Mouse (Mus musculus) CH12.LX (cell line): ENCODE measurements around the gene Nek6. TPM values are rescaled to one million over a fixed set of nuclear protein-coding genes. Genes with fewer than 3 reads are reported as not detected.

Source experiments
- DNase-seq: peaks from one replicate; pipeline ENCODE4 v3.0.0-alpha.2; 2013; ENCODE audit errors: extremely low read depth
- H3K27ac ChIP-seq: 2 replicates; pipeline ENCODE4 v1.5.1; 2012; ENCODE audit warnings: low read depth, mild to moderate bottlenecking, control low read depth, moderate library complexity; ENCODE audit not compliant: insufficient read depth
- H3K27me3 ChIP-seq: replicated peaks from 2 replicates; pipeline ENCODE3; 2012; ENCODE audit warnings: inconsistent platforms
- H3K36me3 ChIP-seq, 2 experiments: replicated peaks in 1 of 2; 2 replicates each; pipeline versions ENCODE3 to v1.6.1; 2012; ENCODE audit warnings: inconsistent platforms in 1 of 2, low read length in 1 of 2, mild to moderate bottlenecking in 1 of 2, mixed read lengths in 1 of 2, moderate library complexity in 1 of 2; ENCODE audit not compliant: control insufficient read depth in 1 of 2, insufficient read depth in 1 of 2
- H3K4me1 ChIP-seq, 2 experiments: 2 replicates each; pipeline ENCODE4 v1.6.1; 2012; ENCODE audit warnings: inconsistent platforms in 1 of 2, moderate library complexity in 1 of 2; ENCODE audit not compliant: insufficient read depth in 2 of 2, control insufficient read depth in 1 of 2
- H3K4me2 ChIP-seq: 2 replicates; pipeline ENCODE4 v1.6.1; 2012; ENCODE audit warnings: low read depth, mild to moderate bottlenecking, control low read depth; ENCODE audit not compliant: poor library complexity, insufficient read depth, severe bottlenecking
- H3K4me3 ChIP-seq, 3 experiments: fragments of 150-350 bp in 1 of 3; sonication (generic) in 1 of 3; replicated peaks in 1 of 3; 2 replicates each; pipeline versions ENCODE3 to v1.5.1; 2011 to 2012; ENCODE audit warnings: low read depth in 2 of 3, low read length in 2 of 3, mild to moderate bottlenecking in 2 of 3, moderate library complexity in 2 of 3, control low read depth in 1 of 3, improper control_type of control experiment in 1 of 3, inconsistent platforms in 1 of 3, mixed read lengths in 1 of 3; ENCODE audit not compliant: poor library complexity in 1 of 3
- H3K79me2 ChIP-seq: replicated peaks from 2 replicates; pipeline ENCODE4 v1.6.1; 2012; ENCODE audit warnings: mild to moderate bottlenecking, moderate library complexity; ENCODE audit not compliant: control insufficient read depth, poor library complexity, insufficient read depth, severe bottlenecking; ENCODE audit errors: extremely low read depth
- H3K9ac ChIP-seq: 2 replicates; pipeline ENCODE4 v1.6.1; 2012; ENCODE audit warnings: low read depth, mild to moderate bottlenecking, control low read depth, moderate library complexity; ENCODE audit not compliant: insufficient read depth
- H3K9me3 ChIP-seq: replicated peaks from 2 replicates; pipeline ENCODE3; 2012; ENCODE audit warnings: low read length, inconsistent platforms, mixed read lengths
- CTCF ChIP-seq, 2 experiments: IDR thresholded peaks in 1 of 2; conservative IDR thresholded peaks in 1 of 2; 2 replicates each; pipeline ENCODE4 v1.5.1; 2011 to 2012; ENCODE audit warnings: low read depth in 2 of 2, low read length in 2 of 2, improper control_type of control experiment in 1 of 2, inconsistent platforms in 1 of 2, mild to moderate bottlenecking in 1 of 2, moderate library complexity in 1 of 2
- E2F4 ChIP-seq: IDR thresholded peaks from 2 replicates; pipeline ENCODE4 v1.6.1; 2011; ENCODE audit warnings: low read depth, low read length, improper control_type of control experiment; ENCODE audit not compliant: insufficient replicate concordance
- ETS1 ChIP-seq: conservative IDR thresholded peaks from 2 replicates; pipeline ENCODE4 v1.6.1; 2012; ENCODE audit warnings: low read depth, mild to moderate bottlenecking, inconsistent platforms, low read length, improper control_type of control experiment, moderate library complexity
- IRF4 ChIP-seq: IDR thresholded peaks from 2 replicates; pipeline ENCODE4 v1.6.1; 2014; ENCODE audit warnings: low read depth, mild to moderate bottlenecking, inconsistent platforms, low read length, improper control_type of control experiment
- JUN ChIP-seq: IDR thresholded peaks from 2 replicates; pipeline ENCODE4 v1.6.1; 2011; ENCODE audit warnings: low read depth, mild to moderate bottlenecking, low read length, improper control_type of control experiment, moderate library complexity; ENCODE audit not compliant: insufficient read depth
- JUND ChIP-seq: conservative IDR thresholded peaks from 2 replicates; pipeline ENCODE4 v1.6.1; 2011; ENCODE audit warnings: low read depth, low read length, improper control_type of control experiment
- KAT2A ChIP-seq: IDR thresholded peaks from 2 replicates; pipeline ENCODE4 v1.6.1; 2012; ENCODE audit warnings: low read length, improper control_type of control experiment, inconsistent platforms; ENCODE audit not compliant: insufficient replicate concordance
- MAFK ChIP-seq: IDR thresholded peaks from 2 replicates; pipeline ENCODE4 v1.6.1; 2011; ENCODE audit warnings: low read length, improper control_type of control experiment; ENCODE audit not compliant: insufficient replicate concordance
- MAX ChIP-seq: IDR thresholded peaks from 2 replicates; pipeline ENCODE4 v1.6.1; 2011; ENCODE audit warnings: low read length, improper control_type of control experiment
- MYC ChIP-seq: IDR thresholded peaks from 2 replicates; pipeline ENCODE4 v1.6.1; 2011; ENCODE audit warnings: low read depth, mild to moderate bottlenecking, improper control_type of control experiment, low read length
- NELFE ChIP-seq: IDR thresholded peaks from 2 replicates; pipeline ENCODE4 v1.6.1; 2011; ENCODE audit warnings: low read depth, low read length, improper control_type of control experiment
- NRF1 ChIP-seq: IDR thresholded peaks from 2 replicates; pipeline ENCODE4 v1.6.1; 2014; ENCODE audit warnings: low read depth, mild to moderate bottlenecking, inconsistent platforms, low read length, improper control_type of control experiment, moderate library complexity
- PAX5 ChIP-seq: IDR thresholded peaks from 2 replicates; pipeline ENCODE4 v1.6.1; 2012; ENCODE audit warnings: low read length, inconsistent platforms, mixed read lengths
- POLR2AphosphoS2 ChIP-seq: IDR thresholded peaks from 2 replicates; pipeline ENCODE4 v1.6.1; 2011; ENCODE audit warnings: low read depth, low read length, improper control_type of control experiment
- SIN3A ChIP-seq: IDR thresholded peaks from 2 replicates; pipeline ENCODE4 v1.6.1; 2012; ENCODE audit warnings: low read length, improper control_type of control experiment, inconsistent platforms
- TCF12 ChIP-seq: IDR thresholded peaks from 2 replicates; pipeline ENCODE4 v1.6.1; 2014; ENCODE audit warnings: low read depth, mild to moderate bottlenecking, inconsistent platforms, low read length, improper control_type of control experiment
- USF1 ChIP-seq: IDR thresholded peaks from 2 replicates; pipeline ENCODE4 v1.6.1; 2014; ENCODE audit warnings: low read depth, mild to moderate bottlenecking, inconsistent platforms, low read length, improper control_type of control experiment
- ZC3H11A ChIP-seq: IDR thresholded peaks from 2 replicates; pipeline ENCODE4 v1.6.1; 2012; ENCODE audit warnings: low read depth, mild to moderate bottlenecking, inconsistent platforms, low read length, improper control_type of control experiment
- dilution Hi-C: fragments of 300-500 bp; cut with MboI; formaldehyde crosslinking; loops from 2 replicates; pipeline ENCODE4 v1.14.3; 2020; ENCODE audit warnings: low sequenced_read_pairs; ENCODE audit not compliant: extremely low pct_unique_long_range_greater_than_20kb, extremely low pct_ligation_motif_present
- in situ Hi-C: fragments of 300-500 bp; cut with MboI; formaldehyde crosslinking; loops from 3 replicates; pipeline ENCODE4 v1.14.3; 2019; ENCODE audit warnings: low sequenced_read_pairs, low pct_ligation_motif_present, low pct_unique_long_range_greater_than_20kb, mixed read lengths
- polyA plus RNA-seq: library from polyadenylated mRNA; unstranded; fragments of >175 nt; gene quantifications from 2 replicates; pipeline ENCODE4 v1.2.1, GENCODE M21; 2012; ENCODE audit warnings: low read depth; ENCODE audit not compliant: insufficient read length
- total RNA-seq, 2 experiments: library from RNA; depleted of rRNA; stranded (reverse); fragments of 300-350 nt in 1 of 2; fragments of >200 nt in 1 of 2; gene quantifications; 2 replicates each; pipeline ENCODE4 v1.2.3; 2012 to 2014

Nek6 gene
- total and polyA plus RNA-seq, 3 experiments, result 31.0 to 39.9 (median 36.7) TPM

- H3K4me1 ChIP-seq, result peaks cover 13 to 42% of the 10 kb centered on the region in 2 experiments
- TF ChIP-seq KAT2A, result no peak
- no peaks in the 10 kb centered on the region for H3K9me3 ChIP-seq
- H3K4me2 ChIP-seq, result no peak overlapping the region
- no peak overlapping the region for H3K9ac ChIP-seq
- in situ Hi-C loops (no loop called here), dilution Hi-C loops (no loop called here)
- H3K36me3 ChIP-seq, result peaks cover 36 to 74% of the 10 kb centered on the region in 2 experiments
- peaks cover 18% of the 10 kb centered on the region for H3K79me2 ChIP-seq
- H3K4me3 ChIP-seq, result no peak overlapping the region
- H3K27me3 ChIP-seq, result no peaks in the 10 kb centered on the region
- DNase-seq, result no peak
- no peak overlapping the region for H3K27ac ChIP-seq
Measured at GRCm38 (mm10) chr2:38621076-38621475, 109.6 kb downstream of the Nek6 start.

- Histone ChIP-seq H3K9me3 (no peaks in the 10 kb centered on the region), H3K9ac (no peak overlapping the region), H3K4me3 (no peak overlapping the region), H3K27me3 (no peaks in the 10 kb centered on the region)
- DNase-seq, result no peak
- TF ChIP-seq CTCF (conservative IDR thresholded peaks at IDR 0.05 in 1 of 2, IDR thresholded peaks at IDR 0.05 in 1 of 2; ENCODE audit: low read depth in 2 of 2, low read length in 2 of 2) (peak in 1 of 2 experiments; percentile 42; a peak in 2 of 4 replicates), MYC (no peak)
- TF ChIP-seq, all 38 proteins: peak for 1
- Histone ChIP-seq H3K4me2 (no peak overlapping the region), H3K79me2 (peaks cover 14% of the 10 kb centered on the region), H3K4me1 (peaks cover 12 to 36% of the 10 kb centered on the region in 2 experiments), H3K36me3 (peaks cover 40 to 79% of the 10 kb centered on the region in 2 experiments), H3K27ac (no peak overlapping the region)
- dilution Hi-C loops (no loop called here), in situ Hi-C loops (no loop called here)
Measured at GRCm38 (mm10) chr2:38621610-38622021, 110.2 kb downstream of the Nek6 start.

GRCm38 (mm10) chr2:38623411-38623810 lies 112.0 kb downstream of the Nek6 start:
- Histone ChIP-seq H3K79me2 (peaks cover 12% of the 10 kb centered on the region), H3K27ac (no peak overlapping the region), H3K4me1 (peaks cover 2 to 21% of the 10 kb centered on the region in 2 experiments; a peak in 2 of 4 replicates), H3K4me2 (no peak overlapping the region), H3K4me3 (no peak overlapping the region), H3K9ac (no peak overlapping the region), H3K27me3 (no peaks in the 10 kb centered on the region), H3K36me3 (peaks cover 40 to 82% of the 10 kb centered on the region in 2 experiments), H3K9me3 (no peaks in the 10 kb centered on the region)
- dilution Hi-C loops, result no loop called here
- in situ Hi-C loops, result no loop called here
- DNase-seq, result no peak
- no peak for TF ChIP-seq SIN3A
- no peak for TF ChIP-seq NRF1
- TF ChIP-seq KAT2A, result no peak
- TF ChIP-seq MAFK, result no peak
- TF ChIP-seq IRF4, result no peak
- no peak for TF ChIP-seq CTCF (conservative IDR thresholded peaks at IDR 0.05 in 1 of 2, IDR thresholded peaks at IDR 0.05 in 1 of 2; ENCODE audit: low read depth in 2 of 2, low read length in 2 of 2)
- TF ChIP-seq E2F4, result no peak
- no peak for TF ChIP-seq ETS1
- TF ChIP-seq PAX5, result no peak
- TF ChIP-seq POLR2AphosphoS2, result no peak
- no peak for TF ChIP-seq JUND
- no peak for TF ChIP-seq JUN
- TF ChIP-seq MAX, result no peak
- TF ChIP-seq TCF12, result no peak
- no peak for TF ChIP-seq NELFE
- TF ChIP-seq USF1, result no peak
- TF ChIP-seq ZC3H11A, result no peak
- TF ChIP-seq MYC, result no peak
